ENCODE assay signal across 13 mouse cellular contexts in genomic region chr4:141715027-141715426, GRCm38 (mm10). TPM values are rescaled to one million over a fixed set of nuclear protein-coding genes. Genes with fewer than 3 reads are reported as not detected.
DNase-seq lines count a peak whose midpoint lies in the region; ATAC-seq and TF ChIP-seq lines count a peak whose summit lies in the region.
"Had no signal": no experiment of that assay in that cellular context is flagged by ENCODE, and none has a peak within 500 bp of the region (broad histone marks: within the 10 kb centered on the region; RNA-seq: fewer than 3 reads in every experiment).

No protein-coding gene starts in this region.

- H3K4me2 ChIP-seq in liver, postnatal 0 days (ENCODE audit: low read depth, low read length): peak overlapping the region; percentile 24; the same call in 1 of the 2 replicates
- H3K4me2 ChIP-seq: hindbrain, embryonic 12.5 days had no signal

- H3K27me3 ChIP-seq in liver, postnatal 0 days (ENCODE audit: insufficient read depth, low read length): no peaks in the 10 kb centered on the region
- H3K27me3 ChIP-seq: hindbrain, embryonic 12.5 days; Patski had no signal

- peak; percentile 28; the same call in 1 of the 2 replicates for ATAC-seq in liver, postnatal 0 days
- ATAC-seq: Patski had no signal

- peak overlapping the region; percentile 9 for H3K4me3 ChIP-seq in gastrocnemius, adult 2 months
- no peak overlapping the region for H3K4me3 ChIP-seq in liver, postnatal 0 days (ENCODE audit: low read depth, low read length)
- H3K4me3 ChIP-seq: hindbrain, embryonic 12.5 days had no signal

- peak overlapping the region; percentile 93 for H3K27ac ChIP-seq in gastrocnemius, adult 2 months
- H3K27ac ChIP-seq in liver, postnatal 0 days (ENCODE audit: low read depth): 0 out of 2 replicates have a peak overlapping the region, but pooled peaks have one; percentile 31
- H3K27ac ChIP-seq: hindbrain, embryonic 12.5 days had no signal

- H3K9ac ChIP-seq in liver, postnatal 0 days (replicated peaks): no peak overlapping the region; the same call in 1 of the 2 replicates
- H3K9ac ChIP-seq: hindbrain, embryonic 12.5 days had no signal

- peaks cover 45% of the 10 kb centered on the region for H3K4me1 ChIP-seq in liver, postnatal 0 days (ENCODE audit: insufficient read depth)

- TF ChIP-seq CTCF in gastrocnemius, adult 2 months (IDR thresholded peaks at IDR 0.05): no peak
- no peak for TF ChIP-seq CTCF in liver, postnatal 0 days (IDR thresholded peaks at IDR 0.05; ENCODE audit: low read depth)

- H3K9me3 ChIP-seq in liver, postnatal 0 days (ENCODE audit: low read length): no peaks in the 10 kb centered on the region
- H3K9me3 ChIP-seq: hindbrain, embryonic 12.5 days had no signal

- 77% methylated on average over 2 of the region's 2 CpGs for WGBS in liver, postnatal 0 days (ENCODE audit: insufficient replicate concordance)

- H3K36me3 ChIP-seq in liver, postnatal 0 days (replicated peaks; ENCODE audit: insufficient read depth, low read length): peaks cover 44% of the 10 kb centered on the region

- DNase-seq in gastrocnemius, adult 2 months: peak; percentile 58
- no peak for DNase-seq in gastrocnemius, adult 8-10 months (ENCODE audit: low spot score in 2 of 2)
- peak; percentile 28 for DNase-seq in kidney, postnatal 14 days
- DNase-seq in kidney, postnatal 10 days: no peak
- peak; percentile 37 for DNase-seq in forelimb bud, embryonic 11.5 days (ENCODE audit: low read depth, low spot score)
- no peak for DNase-seq in liver, postnatal 0 days
- DNase-seq in testis, postnatal 10 days (ENCODE audit: low spot score): no peak
- DNase-seq in frontal cortex, postnatal 14 days (ENCODE audit: low spot score in 2 of 2): no peak
- DNase-seq: retina, postnatal 1 day had no signal

- intact Hi-C loops in gastrocnemius, adult 2 months (cut with DNase I): no loop called here

- TF ChIP-seq EP300 in liver, postnatal 0 days (IDR thresholded peaks at IDR 0.05; ENCODE audit: low read depth): no peak

RNA-seq across cellular contexts. Expression of gene Ddi2, which starts 8.2 kb away (rescaled TPM):
- total RNA-seq in gastrocnemius, adult 2 months (2021): 10 to 100 TPM; 37.8 to 46.5 TPM
- total RNA-seq in gastrocnemius, adult 8-10 months (2022): 10 to 100 TPM; 53.9 to 63.4 (median 56.8) TPM
- 21.7 and 22.6 TPM in 2 replicates for polyA plus RNA-seq in liver, postnatal 0 days (2015; fragmentation: Nextera tagmentation; extraction: Ambion mirVana)

RNA-seq across cellular contexts. Expression of gene Rsc1a1, which starts 29.6 kb away (rescaled TPM):
- total RNA-seq in gastrocnemius, adult 2 months (2021): 1 to 10 TPM; 3.8 to 5.6 TPM
- total RNA-seq in gastrocnemius, adult 8-10 months (2022): 10 to 100 TPM in 2 of 4 experiments, 1 to 10 TPM in 2; 6.0 to 12.0 (median 9.2) TPM
- polyA plus RNA-seq in liver, postnatal 0 days (2015; fragmentation: Nextera tagmentation; extraction: Ambion mirVana): not detected in 2 replicates
- polyA plus RNA-seq: lung, embryonic 16.5 days; stomach, embryonic 16.5 days had no signal

RNA-seq across cellular contexts. Expression of gene Agmat, which starts 31.4 kb away (rescaled TPM):
- total RNA-seq in gastrocnemius, adult 2 months (2021): not detected
- not detected for total RNA-seq in gastrocnemius, adult 8-10 months (2022)
- polyA plus RNA-seq in liver, postnatal 0 days (2015; fragmentation: Nextera tagmentation; extraction: Ambion mirVana): 101 and 105 TPM in 2 replicates
- polyA plus RNA-seq: hindbrain, embryonic 12.5 days; Patski had no signal

RNA-seq across cellular contexts. Expression of gene Plekhm2, which starts 50.3 kb away (rescaled TPM):
- 10 to 100 TPM; 32.9 to 34.7 TPM for total RNA-seq in gastrocnemius, adult 2 months (2021)
- 10 to 100 TPM; 25.0 to 32.5 (median 30.2) TPM for total RNA-seq in gastrocnemius, adult 8-10 months (2022)
- polyA plus RNA-seq in liver, postnatal 0 days (2015; fragmentation: Nextera tagmentation; extraction: Ambion mirVana): 1.7 TPM in 2 replicates

Comparison
In these comparisons a context has a peak if more than half of its experiments do, and no peak if none do; other contexts are left out.
1. DNase-seq: peak in gastrocnemius, adult 2 months (single experiment), kidney, postnatal 14 days (single experiment) and forelimb bud, embryonic 11.5 days (single experiment); none in gastrocnemius, adult 8-10 months (0 of 2), kidney, postnatal 10 days (single experiment), liver, postnatal 0 days (single experiment), testis, postnatal 10 days (single experiment) and frontal cortex, postnatal 14 days (0 of 2).